Mouse (Mus musculus) layer of hippocampus, adult 11-12 months (tissue): ENCODE data around the gene Foxo4.

ENCODE experiments used
- DNase-seq: peaks from one replicate; pipeline ENCODE4 v3.0.0; 2022; ENCODE audit warnings: low spot score

Gene Foxo4

DNA sequence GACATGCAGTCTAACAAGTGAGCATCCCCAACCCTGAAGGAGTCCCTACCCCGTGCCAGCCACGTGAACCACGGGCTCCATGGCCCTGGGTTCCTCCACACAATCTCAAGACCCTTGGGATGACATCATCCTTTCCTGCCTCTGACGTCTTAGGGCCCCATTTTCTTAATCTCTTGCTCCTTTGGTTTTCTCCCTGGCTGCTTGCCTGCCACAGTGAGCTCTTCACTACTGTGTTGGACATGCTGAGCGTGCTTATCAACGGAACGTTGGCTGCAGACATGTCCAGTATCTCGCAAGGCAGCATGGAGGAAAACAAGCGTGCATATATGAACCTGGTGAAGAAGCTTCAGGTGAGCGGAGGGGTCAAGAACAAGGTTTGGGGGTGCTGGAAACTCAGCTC, 35.8 kb downstream of the Foxo4 start:
- no peak for DNase-seq

- peak; percentile 39 for DNase-seq
These were observed 44.7 kb downstream of the Foxo4 start, which contains the start of gene Nlgn3 for GRCm38 (mm10) chrX:101299055-101299454. Nlgn3 (plus strand) TSS chrX:101299168.

- no peak for DNase-seq
These were observed 45.4 kb downstream of the Foxo4 start for GRCm38 (mm10) chrX:101299473-101300426.

GRCm38 (mm10) chrX:101300427-101301030, 46.2 kb downstream of the Foxo4 start:
- no peak for DNase-seq

DNA sequence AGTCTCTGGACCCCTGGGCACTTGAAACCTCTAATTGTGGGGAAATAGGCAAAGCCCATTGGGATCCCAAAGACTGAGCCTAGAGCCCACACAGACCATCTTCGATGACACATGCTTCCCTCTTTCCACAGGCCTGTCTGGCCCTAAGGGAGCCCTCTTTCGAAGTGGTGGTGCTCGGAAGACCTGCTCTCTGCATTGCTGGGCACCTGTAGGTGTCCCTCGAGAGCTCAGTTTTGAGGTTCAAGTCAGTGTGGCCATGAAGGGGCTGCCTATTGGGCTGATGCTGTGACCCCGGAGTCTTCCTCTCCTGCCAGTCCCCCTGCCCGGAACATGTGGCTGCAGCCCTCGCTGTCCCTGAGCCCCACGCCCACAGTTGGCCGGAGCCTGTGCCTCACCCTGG, 47.3 kb downstream of the Foxo4 start:
- no peak for DNase-seq

GRCm38 (mm10) chrX:101304646-101305045, 50.3 kb downstream of the Foxo4 start:
- no peak for DNase-seq

GRCm38 (mm10) chrX:101309299-101309698, 55.0 kb downstream of the Foxo4 start:
- no peak for DNase-seq
